10 mouse cellular contexts compared by ENCODE assay signal in genomic region chr5:35718817-35719216, GRCm38 (mm10).
"Had no signal": no experiment of that assay in that cellular context is flagged by ENCODE, and none has a peak within 500 bp of the region (broad histone marks: within the 10 kb centered on the region; RNA-seq: fewer than 3 reads in every experiment).

No protein-coding gene starts in this region.

- H3K4me3 ChIP-seq: kidney, embryonic 15.5 days; limb, embryonic 10.5 days; liver, embryonic 12.5 days; lung, embryonic 15.5 days; midbrain, embryonic 12.5 days; neural tube, embryonic 13.5 days had no signal

- H3K27ac ChIP-seq: limb, embryonic 10.5 days; liver, embryonic 12.5 days; lung, embryonic 15.5 days; midbrain, embryonic 12.5 days; neural tube, embryonic 13.5 days had no signal

- H3K4me1 ChIP-seq: midbrain, embryonic 12.5 days; neural tube, embryonic 13.5 days had no signal

- H3K36me3 ChIP-seq: limb, embryonic 10.5 days; liver, embryonic 12.5 days; lung, embryonic 15.5 days; midbrain, embryonic 12.5 days; neural tube, embryonic 13.5 days had no signal

- H3K27me3 ChIP-seq: kidney, embryonic 15.5 days; liver, embryonic 12.5 days; lung, embryonic 15.5 days; midbrain, embryonic 12.5 days; neural tube, embryonic 13.5 days had no signal

- ATAC-seq: liver, embryonic 12.5 days; midbrain, embryonic 16.5 days had no signal

- H3K9ac ChIP-seq: kidney, embryonic 15.5 days; liver, embryonic 12.5 days; lung, embryonic 15.5 days; midbrain, embryonic 12.5 days; neural tube, embryonic 13.5 days had no signal

- DNase-seq: right cerebral cortex, adult 18-20 months; right cerebral cortex, postnatal 25 days; thymus, adult 2 months had no signal

- H3K9me3 ChIP-seq: kidney, embryonic 15.5 days; limb, embryonic 10.5 days; liver, embryonic 12.5 days; lung, embryonic 15.5 days; midbrain, embryonic 12.5 days; neural tube, embryonic 13.5 days had no signal

- H3K4me2 ChIP-seq: kidney, embryonic 15.5 days; liver, embryonic 12.5 days; lung, embryonic 15.5 days; midbrain, embryonic 12.5 days; neural tube, embryonic 13.5 days had no signal
